11 mouse cellular contexts compared by ENCODE assay signal in the genomic region with DNA sequence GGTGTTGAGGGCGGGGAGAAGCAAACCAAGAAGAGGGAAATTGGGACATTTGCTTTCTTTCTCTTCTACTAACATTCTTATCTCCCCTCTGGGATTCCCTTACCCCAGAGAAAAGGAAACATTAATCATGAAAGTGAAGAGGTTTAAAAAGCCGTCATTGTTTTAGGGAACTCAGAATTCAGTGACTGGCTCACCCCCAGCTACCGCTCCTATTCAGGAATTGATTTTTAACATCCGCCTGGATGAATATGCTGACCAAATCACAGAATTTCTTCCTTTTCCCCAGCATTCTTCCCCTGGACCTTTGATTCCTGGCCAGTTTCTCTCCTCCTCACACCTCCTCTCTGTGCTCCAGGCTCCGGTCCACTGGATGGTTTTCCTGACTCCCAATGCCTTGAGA.
"Had no signal": no experiment of that assay in that cellular context is flagged by ENCODE, and none has a peak within 500 bp of the region (broad histone marks: within the 10 kb centered on the region; RNA-seq: fewer than 3 reads in every experiment).

No protein-coding gene starts in this region.

- H3K36me3 ChIP-seq: limb, embryonic 13.5 days; midbrain, embryonic 13.5 days had no signal

- H3K27ac ChIP-seq: limb, embryonic 13.5 days; liver, embryonic 14.5 days; midbrain, embryonic 13.5 days had no signal

- H3K9ac ChIP-seq: limb, embryonic 13.5 days; liver, embryonic 14.5 days; midbrain, embryonic 13.5 days had no signal

- H3K27me3 ChIP-seq: limb, embryonic 13.5 days; midbrain, embryonic 13.5 days had no signal

- H3K4me2 ChIP-seq: limb, embryonic 13.5 days; midbrain, embryonic 13.5 days had no signal

- H3K4me3 ChIP-seq: limb, embryonic 13.5 days; midbrain, embryonic 13.5 days had no signal

- ATAC-seq: midbrain, embryonic 13.5 days had no signal

- H3K9me3 ChIP-seq: limb, embryonic 13.5 days; midbrain, embryonic 13.5 days had no signal

- H3K4me1 ChIP-seq: midbrain, embryonic 13.5 days had no signal

- DNase-seq: kidney, postnatal 14 days; left cerebral cortex, postnatal 4 days; lung, adult 18-20 months; lung, postnatal 10 days; right cerebral cortex, adult 18-20 months; right cerebral cortex, postnatal 25 days; thymus, adult 18-20 months; thymus, postnatal 14 days had no signal
